Mouse (Mus musculus) right cerebral cortex, postnatal 25 days (tissue): ENCODE measurements around the gene Smim20.

Experiments
- DNase-seq: peaks from one replicate; pipeline ENCODE4 v3.0.0; 2022

The Smim20 gene

DNA sequence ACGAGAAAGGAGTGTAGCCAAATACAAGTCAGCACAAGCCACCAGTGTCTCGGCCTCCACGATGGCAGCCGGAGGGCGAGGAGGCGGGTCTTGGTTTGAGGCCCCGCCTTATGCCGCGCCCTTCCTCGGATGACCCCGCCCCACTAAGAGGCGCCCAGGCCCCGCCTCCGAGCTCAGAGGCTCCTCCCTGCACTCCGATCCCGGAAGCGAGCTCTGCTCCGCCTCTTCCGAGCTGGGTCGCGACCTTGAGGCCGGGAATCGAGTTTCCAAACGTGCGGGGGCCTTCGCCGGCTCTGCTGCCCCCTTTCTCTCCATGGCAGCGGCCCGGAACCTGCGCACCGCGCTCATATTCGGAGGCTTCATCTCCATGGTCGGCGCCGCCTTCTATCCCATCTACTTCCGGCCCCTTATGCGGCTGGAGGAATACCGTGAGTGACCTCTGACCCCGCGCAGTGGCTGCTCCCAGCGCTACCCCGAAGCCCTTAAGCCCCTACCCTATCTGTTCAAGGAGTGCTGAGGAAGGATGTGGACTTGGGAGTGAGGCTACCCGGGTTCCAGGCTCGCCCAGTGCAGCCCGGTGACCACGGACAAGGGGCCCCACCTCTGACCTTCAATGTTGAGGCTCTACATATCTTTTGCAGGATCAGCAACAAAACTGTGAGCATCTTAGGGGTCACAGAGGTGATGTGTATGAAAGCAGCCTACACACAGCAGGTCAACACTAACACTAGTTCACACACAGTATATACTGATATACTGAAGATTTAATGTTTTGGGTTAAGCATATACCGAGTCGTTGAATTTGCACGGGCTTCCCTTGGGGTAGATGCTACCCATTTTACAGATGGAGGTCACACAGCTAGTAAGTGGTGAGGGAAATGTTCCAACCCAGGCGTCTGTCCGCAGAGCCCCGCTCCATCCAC lies at the start of gene Smim20:
Gene Smim20, plus strand, starts transcription at position 153 of the 923 bp plus-strand sequence.
- peak; percentile 81 for DNase-seq

GRCm38 (mm10) chr5:53225434-53225833 lies 41.4 kb upstream of the Smim20 start:
- DNase-seq: no peak

GRCm38 (mm10) chr5:53230560-53230959 lies 36.3 kb upstream of the Smim20 start:
- DNase-seq: no peak

- DNase-seq: no peak
Measured at GRCm38 (mm10) chr5:53235551-53235950, 31.3 kb upstream of the Smim20 start.

- DNase-seq: no peak
Measured at GRCm38 (mm10) chr5:53236136-53236535, 30.7 kb upstream of the Smim20 start.

DNA sequence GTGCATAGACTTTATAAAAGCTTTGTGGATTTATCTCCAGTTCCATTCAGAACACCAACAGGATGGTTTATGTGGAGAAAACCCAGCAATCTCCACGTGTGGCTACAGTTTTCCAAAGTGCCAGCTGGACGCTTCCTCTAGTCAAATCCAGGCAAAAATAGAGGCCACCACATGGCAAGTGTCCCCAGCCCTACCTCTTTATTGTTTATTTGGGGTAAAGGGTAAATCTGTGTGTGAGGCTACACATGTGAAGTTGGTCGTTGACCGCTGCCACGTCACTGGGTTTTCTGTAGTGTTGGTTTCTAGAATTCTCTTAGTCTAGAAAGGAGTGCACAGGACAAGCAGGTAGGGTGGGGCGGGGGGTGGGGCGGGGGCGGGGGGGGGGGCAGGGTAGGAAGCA lies 30.1 kb upstream of the Smim20 start:
- DNase-seq: no peak

GRCm38 (mm10) chr5:53238761-53239160 lies 28.1 kb upstream of the Smim20 start:
- no peak for DNase-seq

DNA sequence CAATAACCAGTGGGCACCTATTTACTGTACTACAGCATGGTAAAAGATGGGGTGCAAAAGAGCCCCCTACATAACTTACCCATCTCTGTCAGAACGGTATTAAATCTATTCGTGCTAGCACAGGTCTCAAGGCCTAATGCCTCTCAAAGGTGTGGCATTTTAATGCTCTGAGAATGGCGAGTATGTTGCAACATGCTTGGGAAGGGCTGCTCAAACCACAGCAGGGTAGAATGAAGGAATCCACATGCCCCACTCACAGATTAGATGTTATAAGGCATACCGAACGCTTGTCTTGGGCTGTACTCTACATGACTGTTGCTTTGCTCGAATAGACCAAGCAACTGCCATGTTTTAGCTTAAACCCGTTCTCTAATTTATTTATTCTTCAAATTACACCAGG lies 27.7 kb upstream of the Smim20 start:
- DNase-seq: no peak

DNA sequence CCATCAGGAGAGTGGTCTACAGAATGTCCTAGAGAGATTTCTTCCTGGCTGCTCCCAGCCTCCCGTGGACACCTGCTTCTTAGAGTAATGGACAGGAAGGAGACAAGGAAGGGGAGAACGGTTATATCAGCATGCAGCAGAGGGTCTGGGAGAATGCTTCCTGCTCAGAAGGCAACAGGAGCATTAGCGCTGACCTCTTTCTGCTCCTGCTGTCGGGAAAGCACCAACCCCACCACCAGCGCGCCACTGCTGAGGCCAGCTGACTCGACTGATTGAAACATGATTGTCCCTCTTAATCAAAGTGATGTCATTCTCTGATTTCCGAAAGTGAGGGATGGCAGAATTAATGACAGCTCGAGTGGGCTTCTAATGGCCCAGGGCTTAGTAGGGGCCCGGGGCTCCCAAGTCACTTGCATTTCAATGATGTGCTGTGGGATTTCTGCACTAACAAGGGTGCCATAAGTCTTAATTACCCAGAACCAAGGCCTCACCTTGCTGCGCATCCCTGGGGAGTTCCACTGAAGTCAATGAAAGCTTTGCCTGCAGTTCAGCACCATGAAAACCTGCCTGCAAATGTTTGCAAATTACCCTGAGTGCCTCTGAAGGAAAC lies 26.9 kb upstream of the Smim20 start:
- DNase-seq: no peak

GRCm38 (mm10) chr5:53241109-53241508 lies 25.8 kb upstream of the Smim20 start:
- DNase-seq: no peak

DNA sequence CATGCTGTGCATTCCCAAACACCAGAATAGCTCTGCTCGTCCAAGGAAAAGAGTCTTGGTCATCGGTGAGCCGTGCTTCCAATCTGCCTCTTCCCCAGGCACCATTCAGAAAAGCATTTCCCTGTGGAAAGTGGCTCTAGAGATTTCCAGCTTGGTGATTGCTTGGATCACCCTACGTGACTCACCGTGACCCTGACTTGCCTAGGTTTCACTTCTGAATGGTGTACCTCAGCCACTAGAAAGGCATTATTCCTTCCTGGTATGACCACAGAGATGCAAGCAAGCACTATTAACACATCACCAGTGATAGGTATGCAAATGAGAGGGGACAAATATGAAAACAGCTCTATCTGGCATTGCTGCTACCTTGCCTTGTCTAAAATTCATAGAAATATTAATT lies 24.9 kb upstream of the Smim20 start:
- no peak for DNase-seq

DNA sequence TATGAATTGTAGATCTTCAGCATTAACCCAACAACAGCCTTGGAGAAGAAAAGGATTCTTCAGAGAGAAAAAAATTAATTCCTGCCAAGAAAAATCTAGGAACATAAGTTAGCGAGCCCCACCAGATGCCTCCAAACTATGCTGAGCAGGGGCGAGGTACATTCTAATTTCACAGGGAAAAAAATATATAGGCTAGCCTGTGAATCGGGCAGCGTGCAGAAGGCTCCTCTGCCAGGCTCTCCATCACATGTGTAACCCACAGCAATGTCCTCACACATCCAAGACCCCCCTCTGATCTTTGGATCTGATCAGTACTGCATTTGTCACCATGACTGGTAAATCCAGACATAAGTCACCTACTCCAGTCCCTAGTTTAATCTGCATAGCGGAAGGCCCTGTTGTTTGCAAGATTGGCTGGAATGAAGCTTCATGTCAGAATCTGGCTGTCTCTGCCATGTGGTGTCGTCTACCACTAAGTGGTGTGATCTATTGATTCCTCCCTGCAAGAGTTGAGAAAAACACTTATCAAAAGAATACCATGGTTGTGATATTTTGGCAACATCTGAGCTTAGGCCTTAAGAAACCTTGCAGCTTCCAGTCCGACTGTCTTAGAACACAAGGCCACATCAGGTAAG lies 23.9 kb upstream of the Smim20 start:
- DNase-seq: peak; percentile 45

GRCm38 (mm10) chr5:53243933-53244332 lies 22.9 kb upstream of the Smim20 start:
- no peak for DNase-seq

DNA sequence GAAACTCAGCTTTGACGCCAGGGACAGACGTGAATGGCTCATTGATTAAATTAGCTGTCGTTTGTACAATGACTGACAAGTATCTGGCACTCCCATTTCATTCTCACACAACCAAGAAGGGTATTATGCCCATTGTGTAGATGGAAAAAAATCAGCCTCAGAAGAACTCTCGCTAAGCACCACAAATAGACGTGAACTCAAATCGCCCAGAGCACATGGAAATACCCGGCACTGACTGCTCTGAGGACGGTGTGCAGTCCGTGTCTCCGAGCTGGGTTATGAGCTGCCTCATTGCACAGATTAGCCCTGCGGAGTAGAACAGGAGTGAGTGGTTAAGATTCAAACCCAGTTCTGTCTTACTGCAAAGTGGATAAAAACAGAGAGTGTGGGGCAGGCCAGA lies 18.4 kb upstream of the Smim20 start:
- no peak for DNase-seq

GRCm38 (mm10) chr5:53249431-53250061 lies 17.3 kb upstream of the Smim20 start:
- DNase-seq: no peak

DNA sequence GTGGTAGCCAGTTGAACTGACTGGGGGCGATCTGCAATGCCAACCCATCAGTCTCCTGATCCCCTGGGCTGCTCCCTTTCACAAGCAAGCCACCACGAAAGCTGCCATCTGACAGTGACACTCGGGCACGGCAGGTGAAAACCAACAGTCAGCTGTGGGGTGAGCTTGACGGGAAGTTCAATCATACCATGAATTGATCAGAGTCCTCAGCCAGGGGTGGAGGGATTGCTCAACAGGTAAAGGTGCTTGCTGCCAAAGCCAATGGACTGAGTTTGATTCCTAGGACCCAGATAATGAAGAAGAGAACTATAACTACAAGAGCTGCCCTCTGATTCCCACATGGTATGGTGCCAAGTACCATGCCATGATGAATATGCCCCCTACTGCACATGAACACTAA lies 12.7 kb upstream of the Smim20 start:
- no peak for DNase-seq

GRCm38 (mm10) chr5:53254821-53255220 lies 12.1 kb upstream of the Smim20 start:
- no peak for DNase-seq

DNA sequence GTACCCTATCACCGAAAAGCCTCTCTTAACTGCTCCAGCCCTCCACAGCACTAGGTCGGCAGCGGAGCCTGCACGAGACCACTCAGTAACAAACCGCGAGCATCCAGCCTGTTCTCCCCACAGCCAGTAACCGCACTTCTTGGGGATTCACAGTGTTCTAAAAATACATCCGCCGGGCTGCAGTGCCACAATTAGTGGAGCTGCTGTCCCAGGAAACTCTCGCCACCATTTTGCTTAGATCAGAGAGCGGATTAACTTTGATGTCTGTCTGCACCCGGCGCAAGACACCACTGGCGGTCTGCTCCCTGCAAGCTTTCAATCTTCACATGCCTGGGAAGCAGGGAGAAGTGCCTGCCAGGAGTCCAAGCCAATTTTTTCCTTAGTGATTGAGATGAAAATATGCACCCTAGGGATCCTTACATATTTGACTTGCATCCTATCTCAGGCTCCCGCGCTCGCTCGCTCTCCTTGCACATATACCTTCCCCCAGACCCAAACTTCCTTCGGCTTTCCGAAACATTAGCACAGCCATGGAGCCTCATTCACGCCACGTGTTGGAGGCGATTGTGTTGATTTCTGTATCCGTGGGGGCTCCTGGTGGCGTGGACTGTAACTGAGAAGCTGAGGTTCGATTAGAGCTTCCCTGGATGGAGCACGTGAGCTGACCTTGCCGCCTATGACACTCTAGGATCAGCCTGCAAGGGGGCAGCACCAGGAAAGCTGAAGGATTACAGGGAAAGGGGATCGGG lies 8.7 kb upstream of the Smim20 start:
- DNase-seq: peak; percentile 42

DNA sequence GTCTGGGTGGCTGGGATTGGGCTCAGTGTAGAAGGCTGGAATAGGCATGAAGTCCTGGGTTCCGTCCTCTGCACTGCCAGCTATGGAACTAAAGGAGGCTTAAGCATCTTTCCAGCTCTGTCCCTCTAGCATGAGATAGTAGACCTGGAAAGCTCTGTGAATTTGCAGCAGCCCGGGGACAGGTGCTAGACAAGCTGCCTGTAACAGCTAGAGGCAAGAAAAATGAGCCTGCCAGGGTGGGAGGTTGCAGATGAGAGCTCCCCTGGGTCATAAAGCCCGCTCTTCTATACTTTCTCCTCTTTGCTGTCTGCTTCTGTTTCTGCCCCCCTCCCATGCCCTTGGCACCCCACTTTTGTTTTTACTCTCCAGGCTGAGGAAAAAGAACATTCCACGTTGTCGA lies 7.0 kb upstream of the Smim20 start:
- no peak for DNase-seq

GRCm38 (mm10) chr5:53261999-53262398 lies 4.9 kb upstream of the Smim20 start:
- no peak for DNase-seq

DNA sequence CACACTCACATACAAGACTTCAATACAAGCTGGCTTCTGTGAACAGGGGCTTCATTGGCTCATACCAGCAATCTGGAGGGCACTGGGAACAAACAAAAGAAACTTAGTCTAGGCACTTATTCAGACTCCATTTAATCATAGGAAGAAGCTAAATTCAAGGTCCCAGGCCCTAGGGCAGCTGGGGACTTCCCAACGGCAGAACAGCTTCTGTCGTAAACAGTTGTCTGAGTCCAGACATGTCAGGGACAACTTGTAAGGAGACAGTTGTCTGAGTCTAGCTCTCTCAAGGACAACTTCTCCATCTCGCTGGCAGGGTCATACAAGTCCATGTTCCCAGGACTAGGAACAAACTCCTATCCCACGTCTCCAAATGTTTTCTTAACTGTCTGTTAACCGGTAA lies 2.8 kb upstream of the Smim20 start:
- DNase-seq: no peak

- no peak for DNase-seq
Measured at GRCm38 (mm10) chr5:53265740-53266139, 1.1 kb upstream of the Smim20 start.

DNA sequence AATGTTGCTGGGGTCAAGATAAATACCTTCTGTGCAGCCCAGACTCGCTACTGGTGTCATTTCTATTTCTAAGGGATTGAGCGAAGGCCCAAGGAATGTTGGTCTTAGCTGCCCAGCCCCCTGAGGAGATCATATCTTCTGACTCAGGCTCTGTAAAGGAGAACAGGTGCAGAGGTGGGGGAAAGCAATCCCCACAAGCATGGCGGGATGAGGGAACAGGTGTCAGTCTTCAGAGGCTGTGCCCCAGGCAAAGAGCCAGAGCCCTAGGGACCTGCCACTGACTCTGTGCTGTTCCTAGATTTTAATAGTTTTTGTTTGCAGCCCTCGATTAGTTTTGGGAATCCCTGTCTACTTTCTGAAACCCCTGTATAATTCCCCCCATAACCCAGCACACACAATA lies 702 bp upstream of the Smim20 start:
- no peak for DNase-seq
